Mouse (Mus musculus) liver, embryonic 12.5 days (tissue): ENCODE results near the gene Git2. TPM values are rescaled to one million over a fixed set of nuclear protein-coding genes. Genes with fewer than 3 reads are reported as not detected.

Experiments used
- ATAC-seq: fragments of 200-750 bp; cut with Nextera tagmentation; 2 replicates; pipeline ENCODE4 v1.8.0; 2017; ENCODE audit warnings: moderate number of reproducible peaks, mild to moderate bottlenecking, moderate library complexity
- H3K27ac ChIP-seq: fragments of 300-500 bp; sonication (generic); 2 replicates; pipeline ENCODE4 v1.5.1; 2016; ENCODE audit warnings: mild to moderate bottlenecking
- H3K27me3 ChIP-seq: fragments of 300-500 bp; sonication (generic); replicated peaks from 2 replicates; pipeline ENCODE4 v1.6.1; 2016; ENCODE audit warnings: mild to moderate bottlenecking, moderate library complexity
- H3K36me3 ChIP-seq: fragments of 300-500 bp; sonication (generic); 2 replicates; pipeline ENCODE4 v1.6.1; 2016; ENCODE audit warnings: mild to moderate bottlenecking, moderate library complexity
- H3K4me1 ChIP-seq: fragments of 300-500 bp; sonication (generic); 2 replicates; pipeline ENCODE4 v1.6.1; 2016
- H3K4me2 ChIP-seq: fragments of 300-500 bp; sonication (generic); 2 replicates; pipeline ENCODE4 v1.6.1; 2016; ENCODE audit warnings: mild to moderate bottlenecking, moderate library complexity
- H3K4me3 ChIP-seq: fragments of 300-500 bp; sonication (generic); 2 replicates; pipeline ENCODE4 v1.5.1; 2016; ENCODE audit warnings: mild to moderate bottlenecking, moderate library complexity
- H3K9ac ChIP-seq: fragments of 300-500 bp; sonication (generic); 2 replicates; pipeline ENCODE4 v1.6.1; 2016; ENCODE audit warnings: mild to moderate bottlenecking, moderate library complexity
- H3K9me3 ChIP-seq: fragments of 300-500 bp; sonication (generic); replicated peaks from 2 replicates; pipeline ENCODE4 v1.6.1; 2016; ENCODE audit warnings: mild to moderate bottlenecking, moderate library complexity
- WGBS: fragments of 180-500 bp; shearing (Covaris S2); methylation state at CpG from one replicate; pipeline ENCODE4 v1.1.7; 2016; ENCODE audit not compliant: insufficient replicate concordance; 5-methylcytosine and 5-hydroxymethylcytosine counted together
- polyA plus RNA-seq: library from polyadenylated mRNA; unstranded; fragments of >200 nt; fragmentation: Nextera tagmentation; extraction: Ambion mirVana; gene quantifications from 2 replicates; pipeline ENCODE4 v1.2.1, GENCODE M21; 2016

Gene Git2
- polyA plus RNA-seq, 1 experiment from 2014 or later = 28.3 TPM

- H3K9ac ChIP-seq = peak overlapping the region; percentile 48
- H3K4me1 ChIP-seq = peaks cover 68% of the 10 kb centered on the region
- H3K27me3 ChIP-seq = no peaks in the 10 kb centered on the region
- no peaks in the 10 kb centered on the region for H3K9me3 ChIP-seq
- peak; percentile 84 for ATAC-seq
- peak overlapping the region; percentile 61 for H3K4me2 ChIP-seq
- peak overlapping the region; percentile 85 for H3K27ac ChIP-seq
- 0 out of 2 replicates have a peak overlapping the region, but pooled peaks have one; percentile 13 for H3K4me3 ChIP-seq
- WGBS = 16% methylated on average over 8 of the region's 8 CpGs
- H3K36me3 ChIP-seq = peaks cover 59% of the 10 kb centered on the region
Measured at GRCm38 (mm10) chr5:114807468-114807867, 32.2 kb upstream of the Git2 start.

GRCm38 (mm10) chr5:114807063-114807462, 31.7 kb upstream of the Git2 start:
- Histone ChIP-seq H3K36me3 (peaks cover 62% of the 10 kb centered on the region), H3K4me1 (peaks cover 64% of the 10 kb centered on the region), H3K27me3 (no peaks in the 10 kb centered on the region), H3K4me3 (peak overlapping the region; percentile 13; the same call in 1 of the 2 replicates), H3K9me3 (no peaks in the 10 kb centered on the region), H3K4me2 (peak overlapping the region; percentile 61), H3K27ac (peak overlapping the region; percentile 85), H3K9ac (peak overlapping the region; percentile 48)
- 24% methylated on average over 9 of the region's 9 CpGs for WGBS
- peak; percentile 72 for ATAC-seq

GRCm38 (mm10) chr5:114806636-114807035, 31.3 kb upstream of the Git2 start:
- Histone ChIP-seq H3K4me3 (no peak overlapping the region), H3K27me3 (no peaks in the 10 kb centered on the region), H3K9me3 (no peaks in the 10 kb centered on the region), H3K27ac (peak overlapping the region; percentile 85), H3K4me1 (peaks cover 63% of the 10 kb centered on the region), H3K36me3 (peaks cover 66% of the 10 kb centered on the region), H3K4me2 (peak overlapping the region; percentile 61), H3K9ac (peak overlapping the region; percentile 48)
- ATAC-seq = 0 out of 2 replicates have a peak, but pooled peaks have one; percentile 13
- 59% methylated on average over 8 of the region's 8 CpGs for WGBS

GRCm38 (mm10) chr5:114805436-114806350, 30.4 kb upstream of the Git2 start:
- no peak overlapping the region for H3K9ac ChIP-seq
- peak overlapping the region; percentile 61; the same call in 1 of the 2 replicates for H3K4me2 ChIP-seq
- H3K9me3 ChIP-seq = no peaks in the 10 kb centered on the region
- peaks cover 72% of the 10 kb centered on the region for H3K36me3 ChIP-seq
- peak overlapping the region; percentile 85 for H3K27ac ChIP-seq
- no peaks in the 10 kb centered on the region for H3K27me3 ChIP-seq
- no peak for ATAC-seq
- H3K4me3 ChIP-seq = no peak overlapping the region
- H3K4me1 ChIP-seq = peaks cover 63% of the 10 kb centered on the region
- WGBS = 60% methylated on average over 15 of the region's 15 CpGs

GRCm38 (mm10) chr5:114804958-114805357, 29.6 kb upstream of the Git2 start:
- no peak overlapping the region for H3K9ac ChIP-seq
- H3K4me2 ChIP-seq = no peak overlapping the region
- 59% methylated on average over 3 of the region's 3 CpGs for WGBS
- no peak overlapping the region for H3K4me3 ChIP-seq
- H3K27ac ChIP-seq = no peak overlapping the region
- no peak for ATAC-seq
- no peaks in the 10 kb centered on the region for H3K27me3 ChIP-seq
- H3K9me3 ChIP-seq = no peaks in the 10 kb centered on the region
- peaks cover 66% of the 10 kb centered on the region for H3K4me1 ChIP-seq
- H3K36me3 ChIP-seq = peaks cover 76% of the 10 kb centered on the region

GRCm38 (mm10) chr5:114804335-114804734, 29.0 kb upstream of the Git2 start:
- Histone ChIP-seq H3K4me1 (peaks cover 62% of the 10 kb centered on the region), H3K27ac (no peak overlapping the region), H3K4me3 (no peak overlapping the region), H3K4me2 (no peak overlapping the region), H3K36me3 (peaks cover 78% of the 10 kb centered on the region), H3K27me3 (no peaks in the 10 kb centered on the region), H3K9me3 (no peaks in the 10 kb centered on the region), H3K9ac (no peak overlapping the region)
- ATAC-seq = no peak
- 89% methylated on average over 13 of the region's 13 CpGs for WGBS

GRCm38 (mm10) chr5:114803231-114803630, 27.9 kb upstream of the Git2 start:
- no peak for ATAC-seq
- H3K4me2 ChIP-seq = no peak overlapping the region
- no peak overlapping the region for H3K9ac ChIP-seq
- peaks cover 83% of the 10 kb centered on the region for H3K36me3 ChIP-seq
- H3K4me1 ChIP-seq = peaks cover 50% of the 10 kb centered on the region
- no peak overlapping the region for H3K27ac ChIP-seq
- WGBS = 82% methylated on average over 13 of the region's 13 CpGs
- no peaks in the 10 kb centered on the region for H3K9me3 ChIP-seq
- no peaks in the 10 kb centered on the region for H3K27me3 ChIP-seq
- H3K4me3 ChIP-seq = no peak overlapping the region

- no peak for ATAC-seq
- Histone ChIP-seq H3K36me3 (peaks cover 97% of the 10 kb centered on the region), H3K4me2 (peak overlapping the region; percentile 17; the same call in 1 of the 2 replicates), H3K4me1 (peaks cover 41% of the 10 kb centered on the region), H3K9ac (no peak overlapping the region), H3K4me3 (no peak overlapping the region), H3K9me3 (no peaks in the 10 kb centered on the region), H3K27me3 (no peaks in the 10 kb centered on the region), H3K27ac (no peak overlapping the region)
- 84% methylated on average over 6 of the region's 6 CpGs for WGBS
Measured at GRCm38 (mm10) chr5:114801841-114802240, 26.5 kb upstream of the Git2 start.

- H3K4me2 ChIP-seq = peak overlapping the region; percentile 17; the same call in 1 of the 2 replicates
- ATAC-seq = peak; percentile 72
- H3K9ac ChIP-seq = no peak overlapping the region
- H3K27me3 ChIP-seq = no peaks in the 10 kb centered on the region
- H3K4me1 ChIP-seq = peaks cover 41% of the 10 kb centered on the region
- H3K27ac ChIP-seq = no peak overlapping the region
- WGBS = 14% methylated on average over 8 of the region's 8 CpGs
- no peaks in the 10 kb centered on the region for H3K9me3 ChIP-seq
- peaks cover 99% of the 10 kb centered on the region for H3K36me3 ChIP-seq
- H3K4me3 ChIP-seq = no peak overlapping the region
Measured at GRCm38 (mm10) chr5:114801049-114801448, 25.7 kb upstream of the Git2 start.

- Histone ChIP-seq H3K4me2 (no peak overlapping the region), H3K36me3 (peaks cover 98% of the 10 kb centered on the region), H3K9me3 (no peaks in the 10 kb centered on the region), H3K9ac (no peak overlapping the region), H3K27me3 (no peaks in the 10 kb centered on the region), H3K4me3 (no peak overlapping the region), H3K27ac (no peak overlapping the region), H3K4me1 (peaks cover 44% of the 10 kb centered on the region)
- ATAC-seq = no peak
- 71% methylated on average over 11 of the region's 11 CpGs for WGBS
Measured at GRCm38 (mm10) chr5:114799848-114800247, 24.5 kb upstream of the Git2 start.

GRCm38 (mm10) chr5:114797253-114797652, 21.9 kb upstream of the Git2 start:
- no peak overlapping the region for H3K27ac ChIP-seq
- H3K27me3 ChIP-seq = no peaks in the 10 kb centered on the region
- WGBS = 88% methylated on average over 8 of the region's 8 CpGs
- H3K9me3 ChIP-seq = no peaks in the 10 kb centered on the region
- 0 out of 2 replicates have a peak overlapping the region, but pooled peaks have one; percentile 52 for H3K4me2 ChIP-seq
- no peak overlapping the region for H3K9ac ChIP-seq
- ATAC-seq = no peak
- peaks cover 48% of the 10 kb centered on the region for H3K4me1 ChIP-seq
- peaks cover 97% of the 10 kb centered on the region for H3K36me3 ChIP-seq
- no peak overlapping the region for H3K4me3 ChIP-seq

GRCm38 (mm10) chr5:114796299-114797012, 21.1 kb upstream of the Git2 start:
- ATAC-seq = peak; percentile 51

More at GRCm38 (mm10) chr5:114796299-114797012, 21.1 kb upstream of the Git2 start:
- Histone ChIP-seq H3K36me3 (peaks cover 97% of the 10 kb centered on the region), H3K27me3 (no peaks in the 10 kb centered on the region), H3K4me3 (peak overlapping the region; percentile 25), H3K27ac (no peak overlapping the region), H3K4me1 (peaks cover 42% of the 10 kb centered on the region), H3K9me3 (no peaks in the 10 kb centered on the region), H3K9ac (no peak overlapping the region), H3K4me2 (peak overlapping the region; percentile 52)
- 56% methylated on average over 40 of the region's 40 CpGs for WGBS
